Mouse (Mus musculus): Measurements from ENCODE around the gene Tchhl1. TPM values are rescaled to one million over a fixed set of nuclear protein-coding genes. Genes with fewer than 3 reads are reported as not detected.
"Not testable (repeated sequence)": the region's sequence is repeated elsewhere in the genome, so short reads cannot be mapped to it uniquely, and the experiment has no call there.

Gene Tchhl1
- polyA plus RNA-seq, 1 experiment from 2014 or later, result not detected

GRCm38 (mm10) chr3:93493992-93494391 lies 25.4 kb downstream of the Tchhl1 start:
- Histone ChIP-seq H3K4me3 (replicated peaks; ENCODE audit: low read depth, low read length) (no peak overlapping the region), H3K27ac (replicated peaks; ENCODE audit: low read depth, low read length) (no peak overlapping the region), H3K4me1 (ENCODE audit: control insufficient read depth, insufficient read depth, low read length) (no peaks in the 10 kb centered on the region), H3K36me3 (ENCODE audit: control insufficient read depth, insufficient read depth, low read length) (no peaks in the 10 kb centered on the region), H3K9ac (replicated peaks; ENCODE audit: low read length) (no peak overlapping the region), H3K27me3 (ENCODE audit: control insufficient read depth, insufficient read depth, low read length) (no peaks in the 10 kb centered on the region), H3K4me2 (ENCODE audit: low read length) (no peak overlapping the region), H3K9me3 (ENCODE audit: control insufficient read depth, low read length) (no peaks in the 10 kb centered on the region)
- peak; percentile 83 for ATAC-seq (ENCODE audit: low FRiP score, low TSS enrichment)
- WGBS, result 2% methylated on average over 4 of the region's 4 CpGs
- peak; percentile 93 for DNase-seq

DNA sequence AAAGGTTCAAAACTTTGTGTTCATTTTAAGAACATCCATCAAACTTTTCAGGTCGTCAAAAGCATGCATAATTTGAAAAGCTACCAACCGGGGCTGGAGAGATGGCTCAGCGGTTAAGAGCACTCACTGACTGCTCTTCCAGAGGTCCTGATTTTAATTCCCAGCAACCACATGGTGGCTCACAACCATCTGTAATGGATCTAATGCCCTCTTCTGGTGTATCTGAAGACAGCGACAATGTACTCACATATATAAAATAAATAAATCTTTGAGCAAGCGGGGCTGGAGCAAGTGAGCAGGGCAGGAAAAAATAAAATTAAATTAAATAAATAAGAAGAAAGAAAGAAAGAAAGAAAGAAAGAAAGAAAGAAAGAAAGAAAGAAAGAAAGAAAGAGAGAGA lies 26.2 kb downstream of the Tchhl1 start:
- H3K9me3 ChIP-seq (ENCODE audit: control insufficient read depth, low read length); H3K27me3 ChIP-seq (ENCODE audit: control insufficient read depth, insufficient read depth, low read length); H3K36me3 ChIP-seq (ENCODE audit: control insufficient read depth, insufficient read depth, low read length); H3K4me2 ChIP-seq (ENCODE audit: low read length); H3K9ac ChIP-seq (replicated peaks; ENCODE audit: low read length); H3K4me1 ChIP-seq (ENCODE audit: control insufficient read depth, insufficient read depth, low read length); DNase-seq; ATAC-seq (ENCODE audit: low FRiP score, low TSS enrichment); H3K27ac ChIP-seq (replicated peaks; ENCODE audit: low read depth, low read length); H3K4me3 ChIP-seq (replicated peaks; ENCODE audit: low read depth, low read length): not testable (repeated sequence)
- 32% methylated on average over 5 of the region's 5 CpGs for WGBS

DNA sequence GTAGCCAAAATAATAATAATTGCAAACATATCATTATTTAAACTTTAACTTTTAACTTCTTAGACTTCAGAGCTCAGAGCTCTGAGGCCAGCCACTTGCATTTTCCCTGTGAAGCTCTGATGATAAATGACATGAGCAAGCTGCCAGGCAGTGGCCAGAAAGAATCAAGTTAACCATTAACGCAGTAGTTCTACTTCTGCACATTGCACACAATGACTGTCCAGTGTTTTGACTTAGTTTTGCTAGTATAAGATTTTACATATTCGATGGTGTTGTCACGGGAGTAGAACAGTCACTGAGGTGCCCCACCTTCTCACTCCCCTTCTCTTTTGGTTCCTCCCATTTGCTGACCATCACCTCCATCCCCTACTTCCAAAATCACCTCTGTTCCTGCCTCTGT lies 28.6 kb downstream of the Tchhl1 start:
- H3K4me1 ChIP-seq (ENCODE audit: control insufficient read depth, insufficient read depth, low read length), result no peaks in the 10 kb centered on the region
- no peaks in the 10 kb centered on the region for H3K9me3 ChIP-seq (ENCODE audit: control insufficient read depth, low read length)
- H3K27ac ChIP-seq (replicated peaks; ENCODE audit: low read depth, low read length), result no peak overlapping the region
- WGBS, result 88% methylated on average over 3 of the region's 3 CpGs
- H3K36me3 ChIP-seq (ENCODE audit: control insufficient read depth, insufficient read depth, low read length), result no peaks in the 10 kb centered on the region
- H3K4me3 ChIP-seq (replicated peaks; ENCODE audit: low read depth, low read length), result no peak overlapping the region
- H3K9ac ChIP-seq (replicated peaks; ENCODE audit: low read length), result no peak overlapping the region
- DNase-seq, result no peak
- no peaks in the 10 kb centered on the region for H3K27me3 ChIP-seq (ENCODE audit: control insufficient read depth, insufficient read depth, low read length)
- no peak overlapping the region for H3K4me2 ChIP-seq (ENCODE audit: low read length)
- no peak for ATAC-seq (ENCODE audit: low FRiP score, low TSS enrichment)

GRCm38 (mm10) chr3:93499129-93499528 lies 30.6 kb downstream of the Tchhl1 start:
- Histone ChIP-seq H3K9ac (replicated peaks; ENCODE audit: low read length) (no peak overlapping the region), H3K9me3 (ENCODE audit: control insufficient read depth, low read length) (0 out of 2 replicates have a peak, but pooled peaks cover 3% of the 10 kb centered on the region), H3K27ac (replicated peaks; ENCODE audit: low read depth, low read length) (no peak overlapping the region), H3K4me1 (ENCODE audit: control insufficient read depth, insufficient read depth, low read length) (no peaks in the 10 kb centered on the region), H3K36me3 (ENCODE audit: control insufficient read depth, insufficient read depth, low read length) (no peaks in the 10 kb centered on the region), H3K4me3 (replicated peaks; ENCODE audit: low read depth, low read length) (no peak overlapping the region), H3K4me2 (ENCODE audit: low read length) (no peak overlapping the region), H3K27me3 (ENCODE audit: control insufficient read depth, insufficient read depth, low read length) (no peaks in the 10 kb centered on the region)
- DNase-seq, result no peak
- ATAC-seq (ENCODE audit: low FRiP score, low TSS enrichment), result no peak

- Histone ChIP-seq H3K4me3 (replicated peaks; ENCODE audit: low read depth, low read length) (no peak overlapping the region), H3K9me3 (ENCODE audit: control insufficient read depth, low read length) (0 out of 2 replicates have a peak, but pooled peaks cover 3% of the 10 kb centered on the region), H3K4me2 (ENCODE audit: low read length) (no peak overlapping the region), H3K36me3 (ENCODE audit: control insufficient read depth, insufficient read depth, low read length) (no peaks in the 10 kb centered on the region), H3K9ac (replicated peaks; ENCODE audit: low read length) (no peak overlapping the region), H3K4me1 (ENCODE audit: control insufficient read depth, insufficient read depth, low read length) (no peaks in the 10 kb centered on the region), H3K27me3 (ENCODE audit: control insufficient read depth, insufficient read depth, low read length) (no peaks in the 10 kb centered on the region), H3K27ac (replicated peaks; ENCODE audit: low read depth, low read length) (no peak overlapping the region)
- no peak for ATAC-seq (ENCODE audit: low FRiP score, low TSS enrichment)
- peak; percentile 21 for DNase-seq
- WGBS, result 74% methylated on average over 7 of the region's 7 CpGs
These were observed 36.1 kb downstream of the Tchhl1 start for GRCm38 (mm10) chr3:93504536-93505189.

- DNase-seq, result no peak
- Histone ChIP-seq H3K4me2 (ENCODE audit: low read length) (no peak overlapping the region), H3K9ac (replicated peaks; ENCODE audit: low read length) (no peak overlapping the region), H3K4me3 (replicated peaks; ENCODE audit: low read depth, low read length) (no peak overlapping the region), H3K27me3 (ENCODE audit: control insufficient read depth, insufficient read depth, low read length) (no peaks in the 10 kb centered on the region), H3K36me3 (ENCODE audit: control insufficient read depth, insufficient read depth, low read length) (no peaks in the 10 kb centered on the region), H3K9me3 (ENCODE audit: control insufficient read depth, low read length) (0 out of 2 replicates have a peak, but pooled peaks cover 3% of the 10 kb centered on the region), H3K27ac (replicated peaks; ENCODE audit: low read depth, low read length) (no peak overlapping the region), H3K4me1 (ENCODE audit: control insufficient read depth, insufficient read depth, low read length) (no peaks in the 10 kb centered on the region)
- no peak for ATAC-seq (ENCODE audit: low FRiP score, low TSS enrichment)
- 47% methylated on average over 30 of the region's 30 CpGs for WGBS
These were observed 37.7 kb downstream of the Tchhl1 start for GRCm38 (mm10) chr3:93505960-93506863.

DNA sequence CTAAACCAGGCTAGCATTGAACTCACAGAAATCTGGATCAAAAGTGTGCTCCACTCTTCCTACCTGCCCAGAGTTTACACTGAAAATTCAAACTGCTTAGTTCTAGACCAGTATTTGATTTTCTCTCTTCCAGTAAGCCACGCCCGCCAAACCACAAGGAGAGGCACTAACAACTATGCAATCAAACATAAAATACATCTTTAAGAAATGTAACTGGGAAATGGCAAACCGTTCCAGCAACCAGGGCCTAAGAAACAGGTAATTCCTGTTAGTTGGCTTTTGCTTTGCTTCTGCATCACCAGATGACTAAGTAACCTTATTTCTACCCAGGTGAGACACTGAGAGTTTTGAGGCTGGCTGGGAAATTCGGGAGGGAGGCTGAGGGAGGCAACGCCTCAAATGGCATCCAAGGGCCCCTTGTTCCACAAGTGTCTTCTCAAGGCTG lies 38.3 kb downstream of the Tchhl1 start:
- Histone ChIP-seq H3K4me3 (replicated peaks; ENCODE audit: low read depth, low read length) (no peak overlapping the region), H3K27me3 (ENCODE audit: control insufficient read depth, insufficient read depth, low read length) (no peaks in the 10 kb centered on the region), H3K36me3 (ENCODE audit: control insufficient read depth, insufficient read depth, low read length) (no peaks in the 10 kb centered on the region), H3K4me2 (ENCODE audit: low read length) (no peak overlapping the region), H3K27ac (replicated peaks; ENCODE audit: low read depth, low read length) (no peak overlapping the region), H3K9ac (replicated peaks; ENCODE audit: low read length) (no peak overlapping the region), H3K9me3 (ENCODE audit: control insufficient read depth, low read length) (0 out of 2 replicates have a peak, but pooled peaks cover 3% of the 10 kb centered on the region), H3K4me1 (ENCODE audit: control insufficient read depth, insufficient read depth, low read length) (no peaks in the 10 kb centered on the region)
- DNase-seq (no peak), ATAC-seq (ENCODE audit: low FRiP score, low TSS enrichment) (no peak)
- WGBS, result 78% methylated on average over 5 of the region's 5 CpGs

DNA sequence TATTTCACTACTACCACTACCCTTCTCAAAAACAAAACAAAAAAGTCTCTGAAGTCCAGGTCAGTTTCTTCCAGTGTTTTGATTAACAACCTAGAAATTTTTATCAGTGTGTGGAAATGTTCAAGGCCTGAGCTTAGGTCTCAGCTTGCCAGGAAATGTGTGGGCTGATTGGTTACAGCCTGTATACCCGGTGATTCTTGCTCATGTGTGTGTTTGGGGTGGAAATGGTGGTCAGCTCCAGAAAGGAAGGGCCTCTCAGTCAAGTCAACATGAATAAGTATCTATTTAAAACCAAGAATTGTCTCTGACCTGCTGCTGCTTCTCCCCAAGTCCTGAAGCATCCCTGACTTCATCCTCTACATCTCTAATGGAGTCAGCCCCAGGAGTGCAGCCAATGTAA lies 40.7 kb downstream of the Tchhl1 start:
- Histone ChIP-seq H3K4me2 (ENCODE audit: low read length) (no peak overlapping the region), H3K4me3 (replicated peaks; ENCODE audit: low read depth, low read length) (no peak overlapping the region), H3K27me3 (ENCODE audit: control insufficient read depth, insufficient read depth, low read length) (no peaks in the 10 kb centered on the region), H3K9ac (replicated peaks; ENCODE audit: low read length) (no peak overlapping the region), H3K4me1 (ENCODE audit: control insufficient read depth, insufficient read depth, low read length) (no peaks in the 10 kb centered on the region), H3K36me3 (ENCODE audit: control insufficient read depth, insufficient read depth, low read length) (no peaks in the 10 kb centered on the region), H3K9me3 (ENCODE audit: control insufficient read depth, low read length) (no peaks in the 10 kb centered on the region), H3K27ac (replicated peaks; ENCODE audit: low read depth, low read length) (no peak overlapping the region)
- 86% methylated on average over 1 of the region's 1 CpGs for WGBS
- ATAC-seq (ENCODE audit: low FRiP score, low TSS enrichment) (no peak), DNase-seq (no peak)
